Mouse (Mus musculus) lung, postnatal 0 days (tissue): ENCODE data around the gene Obox3. TPM values are rescaled to one million over a fixed set of nuclear protein-coding genes. Genes with fewer than 3 reads are reported as not detected.
"Not testable (repeated sequence)": the region's sequence is repeated elsewhere in the genome, so short reads cannot be mapped to it uniquely, and the experiment has no call there.

Experiments used
- ATAC-seq: fragments of 200-750 bp; cut with Nextera tagmentation; 2 replicates; pipeline ENCODE4 v1.8.0; 2017; ENCODE audit warnings: moderate library complexity
- DNase-seq: peaks from one replicate; pipeline ENCODE4 v3.0.0-alpha.2; 2016; ENCODE audit warnings: low spot score
- H3K27ac ChIP-seq: fragments of 300-500 bp; sonication (generic); 2 replicates; pipeline ENCODE4 v1.5.1; 2014; ENCODE audit warnings: antibody characterized with exemption, mild to moderate bottlenecking, low read length, mixed read lengths
- H3K27me3 ChIP-seq: fragments of 300-500 bp; sonication (generic); replicated peaks from 2 replicates; pipeline ENCODE4 v1.6.1; 2014; ENCODE audit warnings: low read length, mixed read lengths; ENCODE audit not compliant: insufficient read depth
- H3K36me3 ChIP-seq: fragments of 300-500 bp; sonication (generic); 2 replicates; pipeline ENCODE4 v1.6.1; 2014; ENCODE audit warnings: low read length, mixed read lengths; ENCODE audit not compliant: insufficient read depth
- H3K4me1 ChIP-seq: fragments of 300-500 bp; sonication (generic); 2 replicates; pipeline ENCODE4 v1.6.1; 2014; ENCODE audit warnings: antibody characterized with exemption, low read depth, low read length, mixed read lengths; ENCODE audit not compliant: insufficient read depth
- H3K4me2 ChIP-seq: fragments of 300-500 bp; sonication (generic); replicated peaks from 2 replicates; pipeline ENCODE4 v1.6.1; 2014; ENCODE audit warnings: low read depth, mild to moderate bottlenecking, low read length, moderate library complexity, mixed read lengths
- H3K4me3 ChIP-seq: fragments of 300-500 bp; sonication (generic); 2 replicates; pipeline ENCODE4 v1.5.1; 2014; ENCODE audit warnings: low read depth, low read length
- H3K9ac ChIP-seq: fragments of 300-500 bp; sonication (generic); replicated peaks from 2 replicates; pipeline ENCODE4 v1.6.1; 2014; ENCODE audit warnings: low read depth, mild to moderate bottlenecking
- H3K9me3 ChIP-seq: fragments of 300-500 bp; sonication (generic); 2 replicates; pipeline ENCODE4 v1.6.1; 2016; ENCODE audit warnings: low read length, mixed read lengths
- WGBS: fragments of 180-500 bp; shearing (Covaris S2); extraction: QIAGEN DNeasy Blood & Tissue Kit; methylation state at CpG from one replicate; pipeline ENCODE4 v1.1.7; 2014; 5-methylcytosine and 5-hydroxymethylcytosine counted together
- polyA plus RNA-seq: library from polyadenylated mRNA; unstranded; fragments of >200 nt; fragmentation: Nextera tagmentation; extraction: Ambion mirVana; gene quantifications from 2 replicates; pipeline ENCODE4 v1.2.1, GENCODE M21; 2015

Gene Obox3
- polyA plus RNA-seq, result not detected in 2 replicates

- not testable (repeated sequence) for ATAC-seq, H3K4me1 ChIP-seq, H3K27ac ChIP-seq, H3K4me3 ChIP-seq, H3K9ac ChIP-seq, H3K27me3 ChIP-seq, H3K4me2 ChIP-seq, DNase-seq, H3K36me3 ChIP-seq, H3K9me3 ChIP-seq
- 10% methylated on average over 1 of the region's 1 CpGs for WGBS
These were observed at the start of gene Obox3 for GRCm38 (mm10) chr7:15639802-15640201. Gene Obox3 (minus strand): TSS chr7:15639902.

DNA sequence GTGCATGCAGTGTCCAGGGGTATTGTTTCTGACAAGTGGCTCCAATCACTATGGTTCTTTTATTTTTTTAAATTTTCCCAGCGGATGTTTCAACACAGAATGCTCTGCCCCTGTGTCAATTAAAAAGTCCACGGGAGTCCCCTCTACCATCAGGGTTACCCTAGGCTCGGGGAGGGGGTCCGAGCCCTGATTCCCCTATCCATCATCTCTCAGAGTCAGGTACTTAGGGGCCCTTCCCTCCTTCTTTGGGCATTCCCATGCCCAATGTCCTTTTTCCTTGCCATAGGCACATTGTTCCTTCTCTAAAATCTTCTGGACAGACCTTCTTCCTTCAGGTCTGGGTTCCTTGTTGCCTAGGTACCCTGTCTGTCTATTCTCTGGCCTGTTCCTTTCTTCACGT is 130.3 kb downstream of the Obox3 start:
- H3K27ac ChIP-seq, H3K4me3 ChIP-seq, H3K4me1 ChIP-seq, H3K27me3 ChIP-seq, H3K36me3 ChIP-seq, H3K4me2 ChIP-seq, ATAC-seq, H3K9ac ChIP-seq, H3K9me3 ChIP-seq: not testable (repeated sequence)
- DNase-seq, result peak; percentile 3
- 68% methylated on average over 4 of the region's 5 CpGs for WGBS

Other genes starting within 250 kb of the Obox3 start
- gene Obox5, start 110.2 kb upstream of the Obox3 start, polyA plus RNA-seq, result not detected in 2 replicates
- gene Obox6, start 199.8 kb upstream of the Obox3 start, polyA plus RNA-seq, result not detected in 2 replicates
- gene Crx, start 240.1 kb upstream of the Obox3 start, polyA plus RNA-seq, result not detected in 2 replicates
- gene Crxos, start 242.7 kb upstream of the Obox3 start, polyA plus RNA-seq, result not detected in 2 replicates